Mouse (Mus musculus) embryonic fibroblast, embryonic 13.5 days (primary cell): Measurements from ENCODE around the gene Pkd1l3. TPM values are rescaled to one million over a fixed set of nuclear protein-coding genes. Genes with fewer than 3 reads are reported as not detected.

Experiments used
- H3K27ac ChIP-seq: 2 replicates; pipeline ENCODE4 v1.5.1; 2012; ENCODE audit warnings: low read length, control low read depth, inconsistent platforms; ENCODE audit not compliant: insufficient read depth
- H3K4me1 ChIP-seq: 2 replicates; pipeline ENCODE4 v1.6.1; 2011; ENCODE audit warnings: low read length; ENCODE audit not compliant: control insufficient read depth, insufficient read depth
- H3K4me3 ChIP-seq: 2 replicates; pipeline ENCODE4 v1.5.1; 2011; ENCODE audit warnings: mild to moderate bottlenecking, control low read depth, low read length; ENCODE audit not compliant: insufficient read depth
- CTCF ChIP-seq: IDR thresholded peaks from 2 replicates; pipeline ENCODE4 v1.5.1; 2011; ENCODE audit warnings: mild to moderate bottlenecking, control low read depth, low read length, moderate library complexity, borderline replicate concordance; ENCODE audit not compliant: insufficient read depth
- POLR2A ChIP-seq: IDR thresholded peaks from 2 replicates; pipeline ENCODE4 v1.6.1; 2011; ENCODE audit warnings: low read depth, mild to moderate bottlenecking, control low read depth, low read length, moderate library complexity
- polyA plus RNA-seq: library from polyadenylated mRNA; stranded (reverse); fragments of >200 nt; gene quantifications from 2 replicates; pipeline ENCODE4 v1.2.4, GENCODE M21; 2011; ENCODE audit warnings: low read depth; ENCODE audit not compliant: missing spikeins, insufficient read length

The Pkd1l3 gene
- polyA plus RNA-seq, 1 experiment = not detected

- no peak overlapping the region for H3K27ac ChIP-seq
- TF ChIP-seq CTCF (no peak), POLR2A (no peak)
- H3K4me1 ChIP-seq = no peaks in the 10 kb centered on the region
- no peak overlapping the region for H3K4me3 ChIP-seq
These were observed 98.2 kb downstream of the Pkd1l3 start for GRCm38 (mm10) chr8:109712521-109712920.

GRCm38 (mm10) chr8:109714961-109715360 lies 100.6 kb downstream of the Pkd1l3 start:
- TF ChIP-seq CTCF (no peak), POLR2A (no peak)
- H3K4me3 ChIP-seq = no peak overlapping the region
- no peak overlapping the region for H3K27ac ChIP-seq
- no peaks in the 10 kb centered on the region for H3K4me1 ChIP-seq

Other genes with a start within 250 kb of the Pkd1l3 start
- not detected in 2 replicates for gene Pmfbp1, start 120.5 kb upstream of the Pkd1l3 start, polyA plus RNA-seq
- 23.0 and 23.3 TPM in 2 replicates for gene Dhx38, start 48.7 kb upstream of the Pkd1l3 start, polyA plus RNA-seq
- 8.2 and 13.1 TPM in 2 replicates for gene Txnl4b, start 48.6 kb upstream of the Pkd1l3 start, polyA plus RNA-seq
- gene Hp, start 35.3 kb upstream of the Pkd1l3 start, polyA plus RNA-seq = 0.39 TPM in 1 of 2 replicates, not detected in the other
- 8.0 and 10.6 TPM in 2 replicates for gene Dhodh, start 5.8 kb upstream of the Pkd1l3 start, polyA plus RNA-seq
- 72.9 and 74.4 TPM in 2 replicates for gene Ist1, start 78.7 kb downstream of the Pkd1l3 start, polyA plus RNA-seq
- gene Zfp821, start 91.0 kb downstream of the Pkd1l3 start, polyA plus RNA-seq = 10.9 and 14.6 TPM in 2 replicates
- 25.3 and 32.0 TPM in 2 replicates for gene Atxn1l, start 123.2 kb downstream of the Pkd1l3 start, polyA plus RNA-seq
- 71.7 and 77.2 TPM in 2 replicates for gene Ap1g1, start 164.0 kb downstream of the Pkd1l3 start, polyA plus RNA-seq